Mouse (Mus musculus) erythroblast, embryonic 14.5 days (primary cell): Measurements from ENCODE around the gene Nkx2-9.

Experiments
- GATA1 ChIP-seq: IDR thresholded peaks from 2 replicates; pipeline ENCODE4 v1.6.1; 2012; ENCODE audit warnings: low read length, inconsistent platforms, mixed read lengths
- TAL1 ChIP-seq: IDR thresholded peaks from 3 replicates; pipeline ENCODE4 v1.6.1; 2012; ENCODE audit warnings: low read length, inconsistent platforms, mixed read lengths

DNA sequence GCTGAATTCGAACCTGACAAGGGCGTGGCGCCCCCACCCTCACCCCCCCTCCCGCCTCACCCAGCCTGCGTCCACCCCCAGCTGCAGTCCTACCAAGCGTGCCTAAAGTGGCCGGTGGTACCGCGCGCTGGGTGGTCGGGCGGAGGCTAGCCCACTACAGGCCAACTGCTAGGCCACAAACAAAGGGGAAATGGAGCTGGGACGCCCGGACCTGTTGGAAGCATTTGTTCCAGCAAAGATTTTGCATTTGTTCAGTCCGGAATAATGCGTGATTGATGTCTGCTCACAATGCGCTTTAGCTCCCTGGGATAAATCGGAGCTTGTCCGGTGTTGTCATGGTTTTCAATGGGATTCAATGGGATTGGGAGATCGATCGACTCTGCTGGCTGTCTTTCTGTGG, 1.4 kb upstream of the Nkx2-9 start:
- TF ChIP-seq GATA1: no peak
- TF ChIP-seq TAL1: no peak
